Mouse (Mus musculus) neutrophil, adult 5-6 weeks (primary cell): ENCODE data around the gene Adssl1. TPM values are rescaled to one million over a fixed set of nuclear protein-coding genes. Genes with fewer than 3 reads are reported as not detected.

Experiments
- ATAC-seq: fragments of 151-379, 151-347 bp; 2 replicates; pipeline ENCODE4 v1.8.0; 2017; ENCODE audit warnings: mild to moderate bottlenecking, moderate TSS enrichment; ENCODE audit not compliant: insufficient number of reproducible peaks, poor library complexity, low FRiP score, severe bottlenecking; ENCODE audit errors: extremely low read depth
- total RNA-seq: library from RNA; stranded (forward); fragments of 200-1000 nt; gene quantifications from 2 replicates; pipeline ENCODE4 v1.2.3, GENCODE M21; 2017

Gene Adssl1
- total RNA-seq, 1 experiment from 2014 or later: 39.0 TPM

GRCm38 (mm10) chr12:112591240-112591639 lies 28.6 kb upstream of the Adssl1 start:
- no peak for ATAC-seq

GRCm38 (mm10) chr12:112591730-112592129 lies 28.1 kb upstream of the Adssl1 start:
- ATAC-seq: no peak

- ATAC-seq: no peak
These were observed 26.7 kb upstream of the Adssl1 start for GRCm38 (mm10) chr12:112592985-112593734.

GRCm38 (mm10) chr12:112593951-112594915 lies 25.6 kb upstream of the Adssl1 start:
- ATAC-seq: 0 out of 2 replicates have a peak, but pooled peaks have one; percentile 18

GRCm38 (mm10) chr12:112594989-112595388 lies 24.9 kb upstream of the Adssl1 start:
- no peak for ATAC-seq

- ATAC-seq: no peak
These were observed 24.2 kb upstream of the Adssl1 start for GRCm38 (mm10) chr12:112595626-112596025.

- no peak for ATAC-seq
These were observed 23.4 kb upstream of the Adssl1 start for GRCm38 (mm10) chr12:112596454-112596853.

- ATAC-seq: no peak
These were observed 22.8 kb upstream of the Adssl1 start for GRCm38 (mm10) chr12:112596891-112597500.

GRCm38 (mm10) chr12:112597618-112598017 lies 22.2 kb upstream of the Adssl1 start:
- no peak for ATAC-seq

GRCm38 (mm10) chr12:112599198-112599597 lies 20.6 kb upstream of the Adssl1 start:
- no peak for ATAC-seq

GRCm38 (mm10) chr12:112599942-112600611 lies 19.8 kb upstream of the Adssl1 start:
- no peak for ATAC-seq

GRCm38 (mm10) chr12:112604022-112604421 lies 15.8 kb upstream of the Adssl1 start:
- no peak for ATAC-seq

- ATAC-seq: no peak
These were observed 14.9 kb upstream of the Adssl1 start for GRCm38 (mm10) chr12:112604709-112605649.

GRCm38 (mm10) chr12:112605766-112606165 lies 14.1 kb upstream of the Adssl1 start:
- ATAC-seq: peak; percentile 63

GRCm38 (mm10) chr12:112606998-112607397 lies 12.8 kb upstream of the Adssl1 start:
- no peak for ATAC-seq

GRCm38 (mm10) chr12:112609031-112609430 lies 10.8 kb upstream of the Adssl1 start:
- ATAC-seq: no peak

- no peak for ATAC-seq
These were observed 3.2 kb upstream of the Adssl1 start for GRCm38 (mm10) chr12:112616668-112617067.

- peak; percentile 45 for ATAC-seq
These were observed 2.7 kb upstream of the Adssl1 start for GRCm38 (mm10) chr12:112617184-112617583.
